ENCODE assay signal across 8 mouse cellular contexts in the genomic region with DNA sequence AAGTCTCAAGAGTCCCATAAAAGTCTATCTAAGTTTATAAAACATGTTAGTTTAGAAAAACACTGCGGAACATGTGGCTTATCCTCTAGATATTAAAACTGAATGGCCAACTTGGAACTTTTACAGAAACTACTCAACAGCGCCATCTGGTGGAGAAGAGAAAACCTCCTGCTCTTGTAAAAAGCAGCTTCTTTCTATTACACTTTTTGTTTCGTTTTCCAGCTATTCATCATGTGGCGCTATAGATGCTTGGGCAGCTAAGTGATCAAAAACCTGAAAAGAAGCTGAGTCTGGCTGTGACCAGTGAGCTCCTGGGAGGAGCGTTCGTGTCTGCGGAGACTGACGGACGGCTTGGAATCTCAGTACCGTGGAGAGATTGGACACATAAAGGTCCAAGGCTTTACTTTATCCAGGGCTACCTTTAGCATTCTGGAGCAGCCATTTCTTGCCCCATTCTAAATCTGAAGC. TPM values are rescaled to one million over a fixed set of nuclear protein-coding genes. Genes with fewer than 3 reads are reported as not detected.
DNase-seq lines count a peak whose midpoint lies in the region; ATAC-seq and TF ChIP-seq lines count a peak whose summit lies in the region.

No protein-coding gene starts in this region.

- WGBS in forebrain, embryonic 15.5 days: 17% methylated on average over 10 of the region's 10 CpGs
- WGBS in lung, embryonic 15.5 days: 38% methylated on average over 10 of the region's 10 CpGs

- no peaks in the 10 kb centered on the region for H3K27me3 ChIP-seq in forebrain, embryonic 15.5 days
- H3K27me3 ChIP-seq in lung, embryonic 15.5 days: no peaks in the 10 kb centered on the region

- H3K27ac ChIP-seq in forebrain, embryonic 15.5 days (replicated peaks): no peak overlapping the region
- H3K27ac ChIP-seq in layer of hippocampus, adult 2 months: no peak overlapping the region
- H3K27ac ChIP-seq in lung, embryonic 15.5 days: no peak overlapping the region

- H3K36me3 ChIP-seq in forebrain, embryonic 15.5 days: no peaks in the 10 kb centered on the region
- H3K36me3 ChIP-seq in lung, embryonic 15.5 days: no peaks in the 10 kb centered on the region

- no peaks in the 10 kb centered on the region for H3K9me3 ChIP-seq in forebrain, embryonic 15.5 days
- no peaks in the 10 kb centered on the region for H3K9me3 ChIP-seq in lung, embryonic 15.5 days

- intact Hi-C loops in heart, postnatal 25 days (cut with DNase I): loop anchor here (1.0 to 5.0 kb wide), 4 partner anchors 31 to 240 kb away; no protein-coding TSS in a partner anchor

- TF ChIP-seq CTCF in layer of hippocampus, adult 2 months (conservative IDR thresholded peaks at IDR 0.05): peak; percentile 96

- ATAC-seq in forebrain, embryonic 15.5 days (replicated peaks): peak; percentile 55
- no peak for ATAC-seq in lung, embryonic 15.5 days (ENCODE audit: borderline replicate concordance, extremely low read depth, low FRiP score, low TSS enrichment)

- peak overlapping the region; percentile 5; the same call in 1 of the 2 replicates for H3K9ac ChIP-seq in forebrain, embryonic 15.5 days (replicated peaks)
- no peak overlapping the region for H3K9ac ChIP-seq in lung, embryonic 15.5 days

- peak; percentile 64 for DNase-seq in MEL-GATA-1-ER (ENCODE audit: extremely low read depth, low read depth)
- DNase-seq in cerebellum, adult 11 months: peak; percentile 58
- peak; percentile 24 for DNase-seq in heart, postnatal 25 days (ENCODE audit: low spot score)
- peak; percentile 80 to 89 for DNase-seq in layer of hippocampus, adult 2 months (ENCODE audit: low spot score in 2 of 2)
- DNase-seq in retina, embryonic 14.5 days (ENCODE audit: low spot score): peak; percentile 90
- peak; percentile 82 for DNase-seq in thymus, postnatal 4 days

- H3K4me2 ChIP-seq in forebrain, embryonic 15.5 days (replicated peaks): peak overlapping the region; percentile 30
- H3K4me2 ChIP-seq in lung, embryonic 15.5 days: peak overlapping the region; percentile 46

- H3K4me1 ChIP-seq in forebrain, embryonic 15.5 days: no peaks in the 10 kb centered on the region
- H3K4me1 ChIP-seq in lung, embryonic 15.5 days: no peaks in the 10 kb centered on the region; the same call in 1 of the 2 replicates

- H3K4me3 ChIP-seq in forebrain, embryonic 15.5 days: peak overlapping the region; percentile 25
- H3K4me3 ChIP-seq in layer of hippocampus, adult 2 months: peak overlapping the region; percentile 42
- H3K4me3 ChIP-seq in lung, embryonic 15.5 days: peak overlapping the region; percentile 36

RNA-seq across cellular contexts. Expression of a gene that starts 33.5 kb away (rescaled TPM):
- 41.6 and 42.7 TPM in 2 replicates for polyA plus RNA-seq in forebrain, embryonic 15.5 days (2015; fragmentation: Nextera tagmentation; extraction: Ambion mirVana)
- total RNA-seq in heart, postnatal 25 days (2021): 10 to 100 TPM; 27.5 to 29.8 TPM
- 10 to 100 TPM; 38.4 to 40.3 TPM for total RNA-seq in layer of hippocampus, adult 2 months (2021)
- polyA plus RNA-seq in lung, embryonic 15.5 days (2015; fragmentation: Nextera tagmentation; extraction: Ambion mirVana): 21.9 and 23.6 TPM in 2 replicates

RNA-seq across cellular contexts. Expression of a gene that starts 59.7 kb away (rescaled TPM):
- 0.51 and 0.85 TPM in 2 replicates for polyA plus RNA-seq in forebrain, embryonic 15.5 days (2015; fragmentation: Nextera tagmentation; extraction: Ambion mirVana)
- total RNA-seq in heart, postnatal 25 days (2021): 10 to 100 TPM; 12.1 to 13.8 TPM
- 1 to 10 TPM; 1.7 to 2.5 TPM for total RNA-seq in layer of hippocampus, adult 2 months (2021)
- polyA plus RNA-seq in lung, embryonic 15.5 days (2015; fragmentation: Nextera tagmentation; extraction: Ambion mirVana): 2.1 and 2.4 TPM in 2 replicates

Comparison
In these comparisons a context has a peak if more than half of its experiments do, and no peak if none do; other contexts are left out.
1. DNase-seq: peak in every context shown above with its lines; median percentile 90 in retina, embryonic 14.5 days; 84 in layer of hippocampus, adult 2 months; 82 in thymus, postnatal 4 days; 64 in MEL-GATA-1-ER; 58 in cerebellum, adult 11 months; 24 in heart, postnatal 25 days.